In genomic region chr13:21812092-21812491, GRCm38 (mm10) we compare ENCODE assay signal across 9 mouse cellular contexts. TPM values are rescaled to one million over a fixed set of nuclear protein-coding genes. Genes with fewer than 3 reads are reported as not detected.
DNase-seq lines count a peak whose midpoint lies in the region; ATAC-seq and TF ChIP-seq lines count a peak whose summit lies in the region.
"Not testable (repeated sequence)": the region's sequence is repeated elsewhere in the genome, so short reads cannot be mapped to it uniquely, and the experiment has no call there.
"Had no signal": no experiment of that assay in that cellular context is flagged by ENCODE, and none has a peak within 500 bp of the region (broad histone marks: within the 10 kb centered on the region; RNA-seq: fewer than 3 reads in every experiment).

No protein-coding gene starts in this region.

- not testable (repeated sequence) for H3K9me3 ChIP-seq in embryonic facial prominence, embryonic 14.5 days (ENCODE audit: control insufficient read depth, low read length); hindbrain, embryonic 12.5 days (replicated peaks); limb, embryonic 10.5 days (replicated peaks); lung, embryonic 14.5 days (ENCODE audit: low read depth, low read length); midbrain, embryonic 16.5 days (replicated peaks; ENCODE audit: control insufficient read depth, low read length, poor library complexity, severe bottlenecking); stomach, embryonic 16.5 days (replicated peaks; ENCODE audit: control insufficient read depth, low read length)

- peak; percentile 39 for ATAC-seq in embryonic facial prominence, embryonic 14.5 days (ENCODE audit: low read depth)
- peak; percentile 47 for ATAC-seq in frontal cortex, adult (ENCODE audit: low TSS enrichment)
- ATAC-seq in hindbrain, embryonic 12.5 days (ENCODE audit: low FRiP score) = peak; percentile 48; the same call in 1 of the 2 replicates
- peak; percentile 58 for ATAC-seq in lung, embryonic 14.5 days (ENCODE audit: insufficient read depth)
- ATAC-seq in midbrain, embryonic 16.5 days = not testable (repeated sequence)
- ATAC-seq in stomach, embryonic 16.5 days (ENCODE audit: insufficient read depth, low FRiP score) = peak; percentile 59

- TF ChIP-seq CTCF in C2C12 (IDR thresholded peaks at IDR 0.05; ENCODE audit: control insufficient read depth, insufficient read depth, insufficient read length); lung, embryonic 14.5 days (IDR thresholded peaks at IDR 0.05; ENCODE audit: low read depth): not testable (repeated sequence)

- not testable (repeated sequence) for H3K9ac ChIP-seq in embryonic facial prominence, embryonic 14.5 days (ENCODE audit: low read depth, low read length); hindbrain, embryonic 12.5 days; lung, embryonic 14.5 days; midbrain, embryonic 16.5 days (ENCODE audit: low read depth, low read length); stomach, embryonic 16.5 days (ENCODE audit: low read length)

- H3K27me3 ChIP-seq in C2C12 (ENCODE audit: control insufficient read depth, insufficient read depth, insufficient read length); embryonic facial prominence, embryonic 14.5 days (replicated peaks; ENCODE audit: control insufficient read depth, insufficient read depth, low read length); hindbrain, embryonic 12.5 days; limb, embryonic 10.5 days (ENCODE audit: low read depth, poor library complexity, severe bottlenecking); lung, embryonic 14.5 days (ENCODE audit: insufficient read depth, low read length); midbrain, embryonic 16.5 days (ENCODE audit: control insufficient read depth, insufficient read depth, low read depth, low read length); stomach, embryonic 16.5 days (ENCODE audit: control insufficient read depth, insufficient read depth, low read length): not testable (repeated sequence)

- WGBS in embryonic facial prominence, embryonic 14.5 days = 0% methylated on average over 11 of the region's 14 CpGs
- under 1% methylated on average over 14 of the region's 14 CpGs for WGBS in hindbrain, embryonic 12.5 days
- WGBS in limb, embryonic 10.5 days = 0% methylated on average over 14 of the region's 14 CpGs
- 0% methylated on average over 12 of the region's 14 CpGs for WGBS in lung, embryonic 14.5 days
- WGBS in midbrain, embryonic 16.5 days = 0% methylated on average over 12 of the region's 14 CpGs
- WGBS in stomach, embryonic 16.5 days = 0% methylated on average over 10 of the region's 14 CpGs

- not testable (repeated sequence) for H3K27ac ChIP-seq in embryonic facial prominence, embryonic 14.5 days (replicated peaks; ENCODE audit: low read depth, low read length); hindbrain, embryonic 12.5 days; midbrain, embryonic 16.5 days (ENCODE audit: low read length); stomach, embryonic 16.5 days (ENCODE audit: low read length)
- H3K27ac ChIP-seq in limb, embryonic 10.5 days = peak overlapping the region; percentile 61; the same call in 1 of the 2 replicates
- H3K27ac ChIP-seq in lung, embryonic 14.5 days (ENCODE audit: low read depth) = peak overlapping the region; percentile 67

- not testable (repeated sequence) for H3K4me1 ChIP-seq in embryonic facial prominence, embryonic 14.5 days (ENCODE audit: control insufficient read depth, insufficient read depth, low read length); hindbrain, embryonic 12.5 days; limb, embryonic 10.5 days; lung, embryonic 14.5 days (ENCODE audit: insufficient read depth); midbrain, embryonic 16.5 days (ENCODE audit: control insufficient read depth, insufficient read depth, low read length); stomach, embryonic 16.5 days (ENCODE audit: control insufficient read depth, insufficient read depth, low read length)

- peak overlapping the region; percentile 45 for H3K4me2 ChIP-seq in embryonic facial prominence, embryonic 14.5 days (ENCODE audit: low read depth, low read length)
- H3K4me2 ChIP-seq in hindbrain, embryonic 12.5 days (replicated peaks) = peak overlapping the region; percentile 38
- H3K4me2 ChIP-seq in lung, embryonic 14.5 days = peak overlapping the region; percentile 38; the same call in 1 of the 2 replicates
- H3K4me2 ChIP-seq in midbrain, embryonic 16.5 days (ENCODE audit: low read length) = peak overlapping the region; percentile 46
- peak overlapping the region; percentile 39; the same call in 1 of the 2 replicates for H3K4me2 ChIP-seq in stomach, embryonic 16.5 days (ENCODE audit: low read depth, low read length)

- H3K36me3 ChIP-seq in C2C12 (ENCODE audit: control insufficient read depth, insufficient read depth); embryonic facial prominence, embryonic 14.5 days (ENCODE audit: control insufficient read depth, insufficient read depth, low read length); hindbrain, embryonic 12.5 days; limb, embryonic 10.5 days; lung, embryonic 14.5 days (ENCODE audit: insufficient read depth); midbrain, embryonic 16.5 days (ENCODE audit: control insufficient read depth, insufficient read depth, low read length); stomach, embryonic 16.5 days (ENCODE audit: control insufficient read depth, insufficient read depth, low read length): not testable (repeated sequence)

- not testable (repeated sequence) for H3K4me3 ChIP-seq in C2C12 (ENCODE audit: insufficient read depth, poor library complexity, severe bottlenecking); hindbrain, embryonic 12.5 days; lung, embryonic 14.5 days (ENCODE audit: low read depth, low read length)
- 0 out of 2 replicates have a peak overlapping the region, but pooled peaks have one; percentile 17 for H3K4me3 ChIP-seq in embryonic facial prominence, embryonic 14.5 days (ENCODE audit: low read depth, low read length)
- H3K4me3 ChIP-seq in limb, embryonic 10.5 days = peak overlapping the region; percentile 30
- peak overlapping the region; percentile 9; the same call in 1 of the 2 replicates for H3K4me3 ChIP-seq in midbrain, embryonic 16.5 days (ENCODE audit: low read depth, low read length)
- peak overlapping the region; percentile 25; the same call in 1 of the 2 replicates for H3K4me3 ChIP-seq in stomach, embryonic 16.5 days (replicated peaks; ENCODE audit: low read length)

- DNase-seq in embryonic facial prominence, embryonic 14.5 days (ENCODE audit: low spot score); limb, embryonic 10.5 days (ENCODE audit: low spot score); lung, embryonic 14.5 days: not testable (repeated sequence)

- not testable (repeated sequence) for H3ac ChIP-seq in C2C12 (ENCODE audit: control insufficient read depth, insufficient read length, low read depth)

- not testable (repeated sequence) for H3K79me2 ChIP-seq in C2C12 (ENCODE audit: control insufficient read depth, insufficient read depth)

- H3K79me3 ChIP-seq in C2C12 (ENCODE audit: low read depth) = not testable (repeated sequence)

RNA-seq across cellular contexts. Expression of gene Hist1h4m, which starts 0.5 kb away (rescaled TPM):
- polyA plus RNA-seq in C2C12 (2012; fragmentation: generic; extraction: Trizol) = not detected
- not detected in 2 replicates for polyA plus RNA-seq in embryonic facial prominence, embryonic 14.5 days (2014; fragmentation: Nextera tagmentation; extraction: Ambion mirVana)
- polyA plus RNA-seq in hindbrain, embryonic 12.5 days (2016; fragmentation: Nextera tagmentation; extraction: Ambion mirVana) = not detected in 2 replicates
- not detected in 2 replicates for polyA plus RNA-seq in limb, embryonic 10.5 days (2016; fragmentation: Nextera tagmentation; extraction: Ambion mirVana)
- not detected in 2 replicates for polyA plus RNA-seq in lung, embryonic 14.5 days (2014; fragmentation: Nextera tagmentation; extraction: Ambion mirVana)
- polyA plus RNA-seq in midbrain, embryonic 16.5 days (2015; fragmentation: Nextera tagmentation; extraction: Ambion mirVana) = 3.7 TPM in 1 of 2 replicates, not detected in the other
- polyA plus RNA-seq in stomach, embryonic 16.5 days (2015; fragmentation: Nextera tagmentation; extraction: Ambion mirVana) = not detected in 2 replicates

RNA-seq across cellular contexts. Expression of gene Hist1h2ao, which starts 1.8 kb away (rescaled TPM):
- not detected for polyA plus RNA-seq in C2C12 (2012; fragmentation: generic; extraction: Trizol)
- polyA plus RNA-seq in embryonic facial prominence, embryonic 14.5 days (2014; fragmentation: Nextera tagmentation; extraction: Ambion mirVana) = not detected in 2 replicates
- 3.4 TPM in 1 of 2 replicates, not detected in the other for polyA plus RNA-seq in hindbrain, embryonic 12.5 days (2016; fragmentation: Nextera tagmentation; extraction: Ambion mirVana)
- polyA plus RNA-seq in limb, embryonic 10.5 days (2016; fragmentation: Nextera tagmentation; extraction: Ambion mirVana) = 2.0 and 2.1 TPM in 2 replicates
- 1.9 TPM in 1 of 2 replicates, not detected in the other for polyA plus RNA-seq in lung, embryonic 14.5 days (2014; fragmentation: Nextera tagmentation; extraction: Ambion mirVana)
- not detected in 2 replicates for polyA plus RNA-seq in midbrain, embryonic 16.5 days (2015; fragmentation: Nextera tagmentation; extraction: Ambion mirVana)
- 1.5 TPM in 1 of 2 replicates, not detected in the other for polyA plus RNA-seq in stomach, embryonic 16.5 days (2015; fragmentation: Nextera tagmentation; extraction: Ambion mirVana)
- polyA plus RNA-seq: adrenal gland, adult 2 months had no signal

RNA-seq across cellular contexts. Expression of gene Hist1h2bq, which starts 2.1 kb away (rescaled TPM):
- 20.3 TPM for polyA plus RNA-seq in C2C12 (2012; fragmentation: generic; extraction: Trizol)
- polyA plus RNA-seq in embryonic facial prominence, embryonic 14.5 days (2014; fragmentation: Nextera tagmentation; extraction: Ambion mirVana) = 13.6 and 14.1 TPM in 2 replicates
- polyA plus RNA-seq in hindbrain, embryonic 12.5 days (2016; fragmentation: Nextera tagmentation; extraction: Ambion mirVana) = 14.1 and 15.3 TPM in 2 replicates
- 17.9 and 22.1 TPM in 2 replicates for polyA plus RNA-seq in limb, embryonic 10.5 days (2016; fragmentation: Nextera tagmentation; extraction: Ambion mirVana)
- polyA plus RNA-seq in lung, embryonic 14.5 days (2014; fragmentation: Nextera tagmentation; extraction: Ambion mirVana) = 24.4 and 25.8 TPM in 2 replicates
- polyA plus RNA-seq in midbrain, embryonic 16.5 days (2015; fragmentation: Nextera tagmentation; extraction: Ambion mirVana) = 3.4 and 3.5 TPM in 2 replicates
- 9.1 and 14.2 TPM in 2 replicates for polyA plus RNA-seq in stomach, embryonic 16.5 days (2015; fragmentation: Nextera tagmentation; extraction: Ambion mirVana)

RNA-seq across cellular contexts. Expression of gene Hist1h4n, which starts 19.9 kb away (rescaled TPM):
- 17.3 TPM for polyA plus RNA-seq in C2C12 (2012; fragmentation: generic; extraction: Trizol)
- 14.1 and 16.4 TPM in 2 replicates for polyA plus RNA-seq in embryonic facial prominence, embryonic 14.5 days (2014; fragmentation: Nextera tagmentation; extraction: Ambion mirVana)
- 6.2 and 10.1 TPM in 2 replicates for polyA plus RNA-seq in hindbrain, embryonic 12.5 days (2016; fragmentation: Nextera tagmentation; extraction: Ambion mirVana)
- polyA plus RNA-seq in limb, embryonic 10.5 days (2016; fragmentation: Nextera tagmentation; extraction: Ambion mirVana) = 10.5 and 11.5 TPM in 2 replicates
- polyA plus RNA-seq in lung, embryonic 14.5 days (2014; fragmentation: Nextera tagmentation; extraction: Ambion mirVana) = 31.8 and 32.5 TPM in 2 replicates
- polyA plus RNA-seq in midbrain, embryonic 16.5 days (2015; fragmentation: Nextera tagmentation; extraction: Ambion mirVana) = 2.6 and 2.8 TPM in 2 replicates
- 13.0 and 15.5 TPM in 2 replicates for polyA plus RNA-seq in stomach, embryonic 16.5 days (2015; fragmentation: Nextera tagmentation; extraction: Ambion mirVana)

RNA-seq across cellular contexts. Expression of gene Hist1h2ap, which starts 21.2 kb away (rescaled TPM):
- polyA plus RNA-seq in C2C12 (2012; fragmentation: generic; extraction: Trizol) = 2,018 TPM
- 2,692 and 2,964 TPM in 2 replicates for polyA plus RNA-seq in embryonic facial prominence, embryonic 14.5 days (2014; fragmentation: Nextera tagmentation; extraction: Ambion mirVana)
- polyA plus RNA-seq in hindbrain, embryonic 12.5 days (2016; fragmentation: Nextera tagmentation; extraction: Ambion mirVana) = 2,700 and 3,374 TPM in 2 replicates
- 6,450 and 6,557 TPM in 2 replicates for polyA plus RNA-seq in limb, embryonic 10.5 days (2016; fragmentation: Nextera tagmentation; extraction: Ambion mirVana)
- 5,437 and 5,439 TPM in 2 replicates for polyA plus RNA-seq in lung, embryonic 14.5 days (2014; fragmentation: Nextera tagmentation; extraction: Ambion mirVana)
- 276 and 359 TPM in 2 replicates for polyA plus RNA-seq in midbrain, embryonic 16.5 days (2015; fragmentation: Nextera tagmentation; extraction: Ambion mirVana)
- 1,905 and 2,657 TPM in 2 replicates for polyA plus RNA-seq in stomach, embryonic 16.5 days (2015; fragmentation: Nextera tagmentation; extraction: Ambion mirVana)
